Mouse (Mus musculus) left cerebral cortex, adult 8-10 months (tissue): Measurements from ENCODE around the gene Sptan1. TPM values are rescaled to one million over a fixed set of nuclear protein-coding genes. Genes with fewer than 3 reads are reported as not detected.
"Not testable (repeated sequence)": the region's sequence is repeated elsewhere in the genome, so short reads cannot be mapped to it uniquely, and the experiment has no call there.

ENCODE experiments used
- DNase-seq, 2 experiments: peaks; one replicate each; pipeline ENCODE4 v3.0.0; 2022; ENCODE audit warnings: low spot score in 2 of 2
- total RNA-seq, 4 experiments: library from RNA; stranded (reverse); gene quantifications; 2 replicates each; pipeline ENCODE4 v1.2.4; 2022

The Sptan1 gene
- total RNA-seq, 4 experiments from 2014 or later = 738 to 833 (median 788) TPM

- no peak for DNase-seq
These were observed 26.6 kb downstream of the Sptan1 start for GRCm38 (mm10) chr2:29991962-29992361.

- no peak for DNase-seq
These were observed 43.7 kb downstream of the Sptan1 start for GRCm38 (mm10) chr2:30009101-30009500.

GRCm38 (mm10) chr2:30010840-30011281 is 45.5 kb downstream of the Sptan1 start:
- DNase-seq = no peak

DNA sequence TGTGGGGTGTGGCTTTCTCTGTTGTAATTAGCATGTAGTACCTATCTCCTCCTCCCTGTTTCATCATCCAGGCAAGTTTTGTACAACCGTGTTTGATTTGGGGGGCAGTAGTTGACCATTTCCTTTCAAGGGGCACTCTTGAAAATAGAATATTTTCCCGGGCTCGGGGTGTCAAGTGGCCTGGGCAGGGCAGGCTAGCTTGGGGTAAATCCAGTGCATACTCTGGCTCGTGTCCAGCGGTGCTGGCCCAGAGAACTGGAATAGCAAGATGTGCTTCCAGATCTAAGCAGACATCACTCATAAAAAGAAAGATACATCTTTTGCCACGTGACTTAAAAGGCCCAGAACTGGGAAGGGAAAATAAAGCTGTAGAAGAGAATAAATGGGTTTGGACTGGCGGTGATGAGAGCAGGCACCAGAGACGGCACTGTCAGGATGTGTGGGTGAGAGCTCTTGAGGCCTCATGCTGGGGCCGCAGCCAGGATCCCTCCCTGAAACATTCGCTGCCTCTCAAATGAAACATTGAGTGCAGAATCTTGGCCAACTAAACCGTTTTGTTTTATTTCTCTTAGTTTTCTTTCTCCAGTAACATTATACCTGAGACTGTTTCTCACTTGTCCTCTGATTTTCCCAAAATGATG is 49.1 kb downstream of the Sptan1 start:
- DNase-seq = no peak

GRCm38 (mm10) chr2:30025454-30025853 is 60.1 kb downstream of the Sptan1 start:
- DNase-seq = no peak

DNA sequence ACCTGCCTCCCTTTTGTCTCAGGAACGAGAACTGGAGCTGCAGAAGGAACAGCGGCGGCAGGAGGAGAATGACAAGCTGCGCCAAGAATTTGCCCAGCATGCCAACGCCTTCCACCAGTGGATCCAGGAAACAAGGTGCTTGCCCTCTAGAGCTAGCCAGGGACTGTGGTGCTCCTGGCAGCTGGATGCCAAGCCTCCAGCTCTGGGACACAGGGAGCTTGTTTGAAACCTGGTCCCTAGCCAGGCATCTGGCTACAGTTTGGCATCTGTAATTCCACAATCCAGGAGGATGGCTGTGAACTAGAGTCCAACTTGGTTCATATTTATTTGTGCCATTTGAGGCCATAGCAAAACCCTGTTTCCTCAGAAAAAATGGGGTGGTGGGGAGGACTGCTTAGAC is 61.6 kb downstream of the Sptan1 start:
- DNase-seq = no peak

DNA sequence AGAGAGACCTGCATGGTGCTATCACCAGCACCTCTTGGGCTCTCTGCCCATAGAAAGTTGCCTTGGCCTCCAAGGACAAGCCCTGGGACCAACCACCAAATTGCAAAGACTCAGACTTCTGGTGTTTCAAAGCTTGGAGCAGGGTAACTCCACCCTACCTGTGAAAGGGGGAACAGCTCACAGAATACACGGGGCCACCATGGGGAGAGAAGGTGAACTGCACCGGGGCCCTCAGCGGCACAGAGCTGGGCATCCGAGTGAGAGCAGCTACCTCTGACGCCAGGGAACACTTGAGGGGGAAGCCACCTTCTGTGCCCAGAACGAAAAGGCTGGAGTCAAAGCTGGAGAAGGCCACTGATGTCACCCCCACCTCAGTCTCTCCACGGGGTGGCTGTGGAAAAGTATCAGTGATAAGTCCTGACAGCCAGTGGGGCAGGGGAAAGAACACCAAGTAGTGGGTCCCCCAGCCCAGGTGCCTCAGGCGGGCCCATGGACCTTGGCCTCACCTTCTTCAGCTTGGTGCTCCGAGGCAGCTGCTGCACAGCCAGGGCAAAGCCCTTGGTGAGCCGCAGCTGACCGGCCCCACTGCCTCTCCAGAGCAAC is 67.0 kb downstream of the Sptan1 start:
- DNase-seq = no peak

GRCm38 (mm10) chr2:30032957-30033356 is 67.6 kb downstream of the Sptan1 start:
- no peak for DNase-seq

DNA sequence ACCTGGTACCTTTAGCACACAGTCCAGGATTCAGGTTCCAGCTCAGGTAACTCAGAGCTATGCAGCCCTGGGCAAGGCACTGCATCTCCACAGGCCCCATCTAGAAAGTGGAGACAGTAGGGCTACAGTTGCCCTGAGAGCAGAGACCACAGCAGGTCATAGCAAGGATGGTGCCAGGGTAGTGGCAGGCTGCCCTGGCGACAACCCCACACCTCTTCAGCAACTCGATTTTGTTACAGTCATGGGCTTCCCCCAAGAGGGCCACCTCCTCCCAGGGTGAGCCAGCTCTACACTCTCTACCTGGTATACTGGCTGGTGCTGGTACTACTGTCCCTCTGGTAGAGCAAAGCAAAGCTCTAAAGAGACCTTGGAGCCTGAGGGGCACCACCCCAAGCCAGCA is 72.4 kb downstream of the Sptan1 start:
- no peak for DNase-seq

- DNase-seq = no peak
These were observed 73.0 kb downstream of the Sptan1 start for GRCm38 (mm10) chr2:30038370-30038769.

DNA sequence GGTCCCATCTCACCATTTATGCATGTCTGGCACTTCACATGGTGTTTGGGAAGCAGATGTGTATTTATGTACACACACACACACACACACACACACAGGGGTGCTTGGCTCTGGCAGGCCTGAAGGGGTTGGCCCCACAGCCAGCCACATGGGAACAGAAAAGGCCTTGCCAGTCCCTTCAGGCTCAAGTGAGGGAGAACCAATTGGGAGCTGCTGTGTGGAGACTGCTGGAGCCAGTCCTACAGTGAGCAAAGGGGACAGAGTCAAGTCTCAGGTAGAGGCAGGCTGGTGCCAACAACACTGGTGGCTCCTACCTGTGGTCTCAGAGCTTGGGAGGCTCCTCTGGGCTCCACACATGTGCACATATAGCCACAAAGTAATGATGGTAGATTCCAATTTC is 74.3 kb downstream of the Sptan1 start:
- no peak for DNase-seq

DNA sequence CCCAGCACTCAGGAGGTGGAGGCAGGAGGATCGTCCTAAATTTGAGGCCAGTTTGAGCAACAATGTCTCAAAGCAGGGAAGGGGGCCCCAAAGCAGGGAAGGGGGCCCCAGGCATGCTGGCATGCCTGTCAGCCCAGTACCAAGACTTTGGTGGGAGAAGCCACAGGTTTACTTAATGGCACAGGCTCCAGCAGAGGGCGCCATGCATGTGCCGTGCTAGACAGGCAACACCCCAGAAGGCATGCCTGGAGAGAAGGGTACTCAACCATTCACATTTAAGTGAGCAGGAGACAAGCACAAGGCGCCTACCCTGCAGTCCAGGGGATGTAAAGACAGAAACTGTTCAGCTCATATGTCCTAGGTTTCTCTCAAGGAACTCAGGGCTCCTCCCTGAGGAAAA is 77.1 kb downstream of the Sptan1 start:
- DNase-seq = no peak

DNA sequence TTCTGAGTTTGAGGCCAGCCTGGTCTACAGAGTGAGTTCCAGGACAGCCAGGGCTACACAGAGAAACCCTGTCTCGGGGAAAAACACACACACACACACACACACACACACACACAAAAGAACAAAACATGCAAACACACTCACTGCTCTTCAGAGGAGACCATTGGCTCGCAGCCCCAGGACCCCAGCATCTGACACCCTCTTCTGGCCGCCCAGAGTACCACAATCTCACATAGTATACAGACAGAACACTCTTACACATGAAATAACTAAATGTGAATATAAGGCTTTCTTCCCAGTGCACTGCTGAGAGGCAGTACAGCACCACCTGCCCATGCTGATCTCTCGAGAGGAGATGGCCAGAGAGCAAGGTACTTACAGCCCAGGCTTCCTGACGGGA is 79.2 kb downstream of the Sptan1 start:
- no peak for DNase-seq

DNA sequence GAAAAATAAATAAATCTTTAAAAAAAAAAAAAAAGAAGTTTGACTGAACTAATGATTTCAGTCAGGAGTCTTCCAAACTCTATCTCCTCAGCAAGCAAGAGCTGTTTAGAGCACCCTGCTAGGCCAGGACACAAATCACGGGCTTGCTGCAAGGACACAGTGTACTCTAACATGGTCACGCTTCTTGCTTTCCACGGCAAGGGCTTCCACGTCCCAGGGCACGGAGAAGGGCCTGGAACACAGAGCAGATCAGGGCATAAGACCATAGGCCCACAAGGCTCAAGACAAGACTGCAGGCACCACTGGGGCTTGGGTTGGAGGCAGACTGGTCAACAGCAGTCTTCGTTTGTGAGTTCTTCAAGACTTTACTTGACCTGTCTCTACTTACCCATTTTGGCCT is 81.8 kb downstream of the Sptan1 start:
- no peak for DNase-seq

DNA sequence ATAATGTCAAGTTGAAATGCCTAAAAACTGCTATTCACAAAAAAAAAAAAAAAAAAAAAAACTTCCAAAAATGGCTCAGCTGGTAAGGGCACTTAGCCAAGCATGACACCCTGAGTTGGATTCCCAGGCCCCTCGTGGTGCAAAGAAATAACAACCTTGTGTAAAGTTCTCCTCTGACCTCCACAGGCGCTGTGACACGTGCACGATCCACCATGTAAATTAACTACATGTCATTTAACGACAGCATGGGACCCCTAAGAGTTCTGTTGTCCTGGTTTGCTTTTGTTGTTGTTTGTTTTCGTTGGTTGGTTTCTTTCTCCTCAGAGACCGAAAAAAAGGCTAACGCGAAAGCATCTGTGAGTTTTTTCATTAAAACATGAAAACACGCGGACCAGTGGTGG is 82.7 kb downstream of the Sptan1 start:
- DNase-seq = no peak

DNA sequence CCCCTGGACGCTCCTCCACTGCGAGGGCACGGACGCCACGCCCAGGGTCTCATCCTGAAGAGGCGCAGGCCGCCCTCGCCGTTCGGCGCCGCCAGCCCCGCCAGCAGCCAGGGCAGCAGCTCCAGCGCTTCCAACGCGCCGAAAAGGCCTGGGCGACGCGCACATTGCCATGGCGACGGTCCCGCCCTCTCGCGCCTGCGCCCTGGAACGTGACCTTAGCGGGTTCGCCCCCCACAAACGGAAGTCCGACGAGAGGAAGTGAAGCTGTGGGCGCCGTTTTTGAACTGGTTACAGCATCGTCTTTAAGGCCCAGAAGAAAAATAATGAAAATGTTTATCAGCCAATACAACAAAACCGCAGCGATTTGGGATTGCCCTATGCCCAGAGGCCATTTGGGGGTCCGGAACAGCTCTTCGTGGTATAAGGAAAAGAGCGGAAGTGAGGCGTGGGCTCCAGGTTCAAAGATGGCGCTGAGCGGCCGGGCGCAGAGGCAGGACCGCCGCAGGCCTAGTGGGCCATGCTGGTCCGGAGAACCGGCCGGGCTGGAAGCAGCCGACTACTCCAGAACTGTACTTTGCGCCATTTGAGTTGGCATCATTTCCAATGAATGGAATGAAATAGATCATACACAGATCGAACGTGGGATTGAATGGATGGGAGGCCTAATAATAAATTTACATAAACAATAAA is 83.5 kb downstream of the Sptan1 start, which contains the start of gene Wdr34:
TSS of gene Wdr34 (minus strand) at position 183 of the 690 bp plus-strand sequence.
- peak; percentile 93 to 96 for DNase-seq

DNA sequence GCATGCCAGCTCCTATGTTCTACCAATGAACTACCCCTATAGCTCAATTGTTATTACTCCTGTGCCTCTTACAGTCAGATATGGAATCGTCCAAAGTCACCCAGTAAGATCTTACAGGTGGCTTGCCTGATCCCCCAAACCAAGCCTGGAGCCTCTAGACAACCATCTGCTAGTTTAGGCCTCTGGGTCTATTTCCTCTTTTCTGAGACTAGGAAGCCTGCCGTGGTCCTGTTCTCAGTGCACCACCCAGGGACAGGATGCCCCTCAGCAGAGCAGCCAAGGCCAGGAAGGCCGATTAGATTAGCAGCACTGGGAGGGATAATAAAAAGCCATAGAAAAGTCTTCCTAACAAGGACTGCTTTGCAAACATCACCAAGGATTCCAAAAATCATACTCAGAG is 84.5 kb downstream of the Sptan1 start:
- no peak for DNase-seq

DNA sequence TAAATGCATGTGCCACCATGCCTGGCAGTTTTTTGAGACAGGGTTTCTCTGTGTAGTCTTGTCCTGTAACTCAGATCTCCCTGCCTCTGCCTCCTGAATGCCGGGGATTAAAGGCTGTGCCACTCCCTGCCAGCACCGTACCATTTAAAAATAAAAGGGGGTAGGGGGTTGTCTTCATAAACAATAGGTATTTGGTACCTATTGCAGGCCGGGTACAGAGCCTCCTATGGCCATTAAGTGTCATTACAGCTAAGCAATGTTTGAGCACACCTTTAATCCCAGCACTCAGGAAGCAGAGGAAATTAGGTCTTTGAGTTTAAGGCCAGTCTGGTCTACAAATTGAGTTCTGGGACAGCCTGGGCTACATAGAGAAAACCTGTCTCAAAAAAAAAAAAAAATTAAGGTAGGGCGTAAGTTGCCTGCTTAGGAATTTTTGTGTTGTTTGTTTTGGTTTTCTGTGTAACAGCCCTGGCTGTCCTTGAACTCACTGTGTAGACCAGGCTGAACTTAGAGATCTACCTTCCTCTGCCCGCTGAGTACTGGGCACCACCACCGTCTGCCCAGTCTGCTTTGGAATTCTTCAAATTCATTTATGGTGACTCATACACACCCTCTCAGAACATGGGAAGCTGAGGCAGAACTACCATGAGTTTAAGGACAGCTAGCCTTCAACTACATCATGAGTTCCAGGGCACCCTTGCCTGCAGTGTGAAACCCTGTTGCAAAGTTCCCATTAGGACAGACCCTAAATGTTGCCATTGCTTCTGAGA is 86.8 kb downstream of the Sptan1 start:
- no peak for DNase-seq

DNA sequence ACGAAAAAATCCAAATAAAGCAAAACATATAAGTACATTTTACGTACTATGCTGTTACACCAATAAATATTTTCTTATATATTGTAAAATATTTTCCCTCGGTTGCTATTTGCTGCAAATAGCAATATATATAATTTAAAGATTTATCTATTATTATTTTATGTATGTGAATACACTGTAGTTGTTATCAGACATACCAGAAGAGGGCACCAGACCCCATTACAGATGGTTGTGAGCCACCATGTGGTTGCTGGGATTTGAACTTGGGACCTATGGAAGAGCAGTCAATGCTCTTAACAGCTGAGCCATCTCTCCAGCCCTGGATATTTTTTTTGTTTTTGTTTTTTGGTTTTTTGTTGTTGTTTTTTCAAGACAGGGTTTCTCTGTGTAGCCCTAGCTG is 90.0 kb downstream of the Sptan1 start:
- DNase-seq = not testable (repeated sequence)

DNA sequence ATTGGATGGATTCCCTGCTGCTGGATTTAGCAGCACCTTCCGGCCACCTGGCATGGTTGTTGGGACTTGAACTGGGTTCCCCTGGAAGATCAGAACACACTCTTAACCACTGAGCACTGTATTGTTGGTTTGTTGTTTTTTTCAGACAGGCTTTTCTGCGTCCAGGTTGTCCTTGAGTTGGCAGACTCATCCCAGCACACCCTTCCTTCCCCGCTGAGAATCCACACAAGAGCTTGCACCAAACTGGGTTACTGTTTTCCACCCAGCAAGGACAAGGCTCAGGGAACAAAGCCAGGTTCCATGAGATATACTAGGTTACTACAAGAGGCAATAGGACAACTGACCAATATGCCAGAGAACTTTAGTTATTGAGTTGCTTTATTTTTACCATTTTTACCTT is 91.4 kb downstream of the Sptan1 start:
- no peak for DNase-seq

DNA sequence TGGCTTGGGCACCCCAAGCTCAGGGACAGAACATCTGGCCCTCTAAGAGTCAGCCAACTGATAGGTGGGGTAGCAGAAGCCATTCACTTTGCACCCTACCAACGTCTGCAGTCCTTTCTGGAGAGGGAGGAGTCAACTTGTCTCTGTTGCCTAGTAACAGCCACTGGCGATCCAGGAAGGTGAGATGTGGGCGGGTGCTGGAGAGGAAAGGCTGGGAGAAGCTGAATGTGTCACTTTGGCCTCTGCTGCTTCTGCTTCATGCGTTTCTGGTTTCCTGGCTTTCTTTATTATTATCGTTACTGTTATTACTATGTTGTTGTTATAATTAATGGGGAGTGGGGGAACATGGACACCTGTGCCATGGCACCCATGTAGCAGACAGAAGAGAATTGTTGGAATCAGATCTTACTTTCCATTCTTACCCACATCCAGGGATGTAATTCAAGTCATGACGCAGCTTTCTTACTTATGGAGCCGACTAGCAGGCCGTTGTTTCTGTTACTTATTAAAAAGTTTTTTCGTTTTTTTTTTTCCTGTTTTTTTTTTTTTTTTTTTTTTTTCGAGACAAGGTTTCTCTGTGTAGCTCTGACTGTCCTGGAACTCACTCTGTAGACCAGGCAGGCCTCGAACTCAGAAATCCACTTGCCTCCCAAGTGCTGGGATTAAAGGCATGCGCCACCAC is 92.0 kb downstream of the Sptan1 start, which contains the start of gene Set:
TSS of gene Set (plus strand) at position 156 of the 682 bp plus-strand sequence.
- no peak for DNase-seq
